Mouse (Mus musculus) stomach, embryonic 15.5 days (tissue): ENCODE data around the gene Calcoco1. TPM values are rescaled to one million over a fixed set of nuclear protein-coding genes. Genes with fewer than 3 reads are reported as not detected.
A peak's percentile ranks its signal among the peaks of the same experiment; 100 is the strongest.
"Not testable (repeated sequence)": the region's sequence is repeated elsewhere in the genome, so short reads cannot be mapped to it uniquely, and the experiment has no call there.

Source experiments
- ATAC-seq: fragments of 200-750 bp; cut with Nextera tagmentation; 2 replicates; pipeline ENCODE4 v1.8.0; 2017; ENCODE audit warnings: low read depth, moderate number of reproducible peaks, moderate TSS enrichment; ENCODE audit not compliant: insufficient read depth, low FRiP score
- H3K27ac ChIP-seq: fragments of 300-500 bp; sonication (generic); 2 replicates; pipeline ENCODE4 v1.5.1; 2015; ENCODE audit warnings: mild to moderate bottlenecking, inconsistent platforms
- H3K27me3 ChIP-seq: fragments of 300-500 bp; sonication (generic); replicated peaks from 2 replicates; pipeline ENCODE4 v1.6.1; 2015; ENCODE audit warnings: inconsistent platforms
- H3K36me3 ChIP-seq: fragments of 300-500 bp; sonication (generic); 2 replicates; pipeline ENCODE4 v1.6.1; 2015; ENCODE audit warnings: inconsistent platforms
- H3K4me1 ChIP-seq: fragments of 300-500 bp; sonication (generic); 2 replicates; pipeline ENCODE4 v1.6.1; 2015; ENCODE audit warnings: inconsistent platforms
- H3K4me2 ChIP-seq: fragments of 300-500 bp; sonication (generic); 2 replicates; pipeline ENCODE4 v1.6.1; 2015; ENCODE audit warnings: mild to moderate bottlenecking, inconsistent platforms
- H3K4me3 ChIP-seq: fragments of 300-500 bp; sonication (generic); replicated peaks from 2 replicates; pipeline ENCODE4 v1.5.1; 2015; ENCODE audit warnings: inconsistent platforms
- H3K9ac ChIP-seq: fragments of 300-500 bp; sonication (generic); 2 replicates; pipeline ENCODE4 v1.6.1; 2015; ENCODE audit warnings: inconsistent platforms
- H3K9me3 ChIP-seq: fragments of 300-500 bp; sonication (generic); 2 replicates; pipeline ENCODE4 v1.6.1; 2016; ENCODE audit warnings: inconsistent platforms
- WGBS: fragments of 180-500 bp; shearing (Covaris S2); methylation state at CpG from one replicate; pipeline ENCODE4 v1.1.7; 2015; 5-methylcytosine and 5-hydroxymethylcytosine counted together
- polyA plus RNA-seq: library from polyadenylated mRNA; unstranded; fragments of >200 nt; fragmentation: Nextera tagmentation; extraction: Ambion mirVana; gene quantifications from 2 replicates; pipeline ENCODE4 v1.2.1, GENCODE M21; 2015

Calcoco1 gene
- polyA plus RNA-seq, 1 experiment from 2014 or later, result 29.9 TPM

DNA sequence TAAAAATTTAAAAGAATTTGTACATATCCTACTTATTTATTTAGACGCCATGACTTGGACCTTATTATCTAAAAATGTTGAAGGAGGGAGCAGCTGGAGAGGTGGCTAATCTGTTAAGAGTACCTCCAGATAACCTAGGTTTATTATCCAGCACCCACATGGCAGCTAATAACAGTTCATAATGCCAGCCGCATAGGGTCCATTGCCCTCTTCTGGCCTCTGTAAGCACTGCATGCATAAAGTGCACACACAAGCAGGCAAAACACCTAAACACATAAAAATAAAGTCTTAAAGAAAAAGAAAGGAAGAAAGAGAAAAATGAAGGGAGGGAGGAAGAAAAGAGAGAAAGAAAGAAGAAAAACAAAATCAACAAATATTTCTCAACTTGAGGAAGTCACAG is 45.6 kb downstream of the Calcoco1 start:
- no peak overlapping the region for H3K27ac ChIP-seq
- no peaks in the 10 kb centered on the region for H3K9me3 ChIP-seq
- no peak for ATAC-seq
- H3K4me3 ChIP-seq, result no peak overlapping the region
- H3K4me1 ChIP-seq, result 0 out of 2 replicates have a peak, but pooled peaks cover 6% of the 10 kb centered on the region
- H3K27me3 ChIP-seq, result no peaks in the 10 kb centered on the region
- no peaks in the 10 kb centered on the region for H3K36me3 ChIP-seq
- 90% methylated on average over 2 of the region's 2 CpGs for WGBS
- H3K9ac ChIP-seq, result no peak overlapping the region
- H3K4me2 ChIP-seq, result no peak overlapping the region

DNA sequence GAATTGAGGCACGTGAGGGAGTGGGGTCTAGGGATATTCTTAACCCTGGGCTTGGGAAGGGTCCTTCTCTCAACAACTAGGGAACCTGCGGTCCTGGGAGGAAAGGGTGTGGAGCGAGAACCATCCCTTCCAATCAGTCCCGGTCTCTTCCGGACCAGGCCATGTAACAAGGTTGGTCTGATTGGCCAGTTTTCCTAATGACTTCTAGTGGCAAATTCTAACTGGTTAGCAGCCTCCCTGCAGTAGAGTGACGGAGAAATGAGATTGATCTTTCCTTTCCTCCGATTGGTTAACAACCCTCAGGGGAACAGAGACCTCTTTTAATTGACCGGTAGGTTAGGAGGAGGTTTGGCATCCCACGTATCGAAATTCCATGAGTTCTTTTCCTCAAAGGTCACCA is 48.4 kb downstream of the Calcoco1 start:
- Histone ChIP-seq H3K27me3 (no peaks in the 10 kb centered on the region), H3K36me3 (no peaks in the 10 kb centered on the region; the same call in 1 of the 2 replicates), H3K4me1 (peaks cover 10% of the 10 kb centered on the region), H3K9me3 (no peaks in the 10 kb centered on the region), H3K9ac (no peak overlapping the region), H3K27ac (peak overlapping the region; percentile 99), H3K4me3 (peak overlapping the region; percentile 29), H3K4me2 (peak overlapping the region; percentile 80)
- ATAC-seq, result peak; percentile 58
- 4% methylated on average over 10 of the region's 10 CpGs for WGBS

DNA sequence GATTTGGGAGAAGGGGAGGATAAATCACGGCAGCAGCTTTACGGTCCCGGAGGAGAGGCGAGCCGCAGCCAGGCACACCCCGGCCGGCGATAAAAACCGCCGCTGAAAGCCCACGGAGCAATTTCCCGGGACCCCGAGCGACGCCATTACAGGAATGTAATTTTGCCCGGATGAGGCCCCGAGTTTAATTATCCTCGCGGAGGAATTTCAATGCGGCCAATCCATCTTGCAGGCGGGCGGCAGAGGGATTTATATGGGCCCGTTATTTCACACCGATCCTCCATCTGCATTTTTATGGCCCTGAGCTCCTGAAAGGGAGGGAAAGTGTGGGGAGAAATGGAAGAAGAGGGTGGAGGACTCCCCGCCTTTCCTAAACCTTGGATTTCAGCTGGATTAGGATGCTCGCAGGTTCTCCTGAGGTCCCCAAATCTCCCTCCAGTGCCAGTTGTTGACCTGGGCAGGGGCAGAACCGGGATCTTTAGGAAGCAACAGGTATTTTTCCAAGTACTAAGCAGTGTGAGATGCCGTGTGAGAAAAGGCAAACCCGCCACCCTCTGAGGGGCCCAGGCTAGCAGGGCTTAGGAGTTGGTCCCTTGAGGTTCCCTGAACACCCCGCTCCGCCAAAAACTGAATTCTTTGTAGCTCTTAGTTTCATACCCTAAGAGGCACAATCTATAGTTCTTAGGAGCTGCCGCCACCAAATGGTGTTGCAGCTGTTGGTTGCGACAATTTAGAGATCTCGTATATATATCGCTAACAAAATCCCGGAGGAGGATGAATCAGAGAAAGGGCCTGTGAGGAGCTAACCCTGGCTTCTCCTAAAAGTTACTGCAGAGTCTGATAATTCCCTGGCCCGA is 49.5 kb downstream of the Calcoco1 start, which contains the start of gene Atp5g2:
Atp5g2 (minus strand) TSS at position 138 of the 857 bp plus-strand sequence.
- H3K9me3 ChIP-seq, result no peaks in the 10 kb centered on the region
- no peaks in the 10 kb centered on the region for H3K27me3 ChIP-seq
- peak within 1 kb of the TSS; percentile 53 for H3K9ac ChIP-seq
- peaks cover 10% of the 10 kb centered on the region for H3K4me1 ChIP-seq
- ATAC-seq, result no peak
- peak within 1 kb of the TSS; percentile 99 for H3K27ac ChIP-seq
- H3K36me3 ChIP-seq, result peaks cover 4% of the 10 kb centered on the region; the same call in 1 of the 2 replicates
- H3K4me2 ChIP-seq, result peak within 1 kb of the TSS; percentile 80
- H3K4me3 ChIP-seq, result peak within 1 kb of the TSS; percentile 53
- 3% methylated on average over 37 of the region's 37 CpGs for WGBS

DNA sequence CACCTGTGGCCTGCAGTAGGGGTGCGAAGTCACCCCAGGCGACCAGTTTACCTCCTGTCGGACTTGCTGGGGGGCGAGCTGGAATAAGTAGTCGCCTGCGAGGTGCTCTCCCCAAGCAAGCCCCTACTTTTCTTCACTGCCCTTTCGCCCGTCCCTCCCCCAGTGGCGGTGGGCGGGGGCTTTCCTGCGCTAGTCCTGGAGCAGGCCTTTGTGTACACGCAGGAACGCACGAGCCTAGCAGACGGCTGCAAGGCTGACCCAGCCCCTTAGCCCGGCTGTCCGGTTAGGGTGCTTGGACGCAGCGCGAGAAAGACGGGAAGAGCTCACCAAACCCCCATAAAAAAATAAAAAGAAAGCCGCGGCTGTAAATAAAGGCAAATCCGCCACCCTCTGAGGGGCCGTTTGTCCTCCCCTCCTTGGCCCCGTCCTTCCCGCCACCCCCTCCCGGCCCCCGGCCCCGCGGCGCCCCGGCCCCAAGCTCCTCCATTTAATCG is 50.2 kb downstream of the Calcoco1 start:
- Histone ChIP-seq H3K9ac (peak overlapping the region; percentile 53), H3K4me2 (peak overlapping the region; percentile 80), H3K27me3 (no peaks in the 10 kb centered on the region), H3K36me3 (peaks cover 5% of the 10 kb centered on the region), H3K9me3 (no peaks in the 10 kb centered on the region), H3K27ac (peak overlapping the region; percentile 99), H3K4me3 (peak overlapping the region; percentile 53), H3K4me1 (peaks cover 10% of the 10 kb centered on the region)
- ATAC-seq, result peak; percentile 59
- WGBS, result under 1% methylated on average over 33 of the region's 34 CpGs

DNA sequence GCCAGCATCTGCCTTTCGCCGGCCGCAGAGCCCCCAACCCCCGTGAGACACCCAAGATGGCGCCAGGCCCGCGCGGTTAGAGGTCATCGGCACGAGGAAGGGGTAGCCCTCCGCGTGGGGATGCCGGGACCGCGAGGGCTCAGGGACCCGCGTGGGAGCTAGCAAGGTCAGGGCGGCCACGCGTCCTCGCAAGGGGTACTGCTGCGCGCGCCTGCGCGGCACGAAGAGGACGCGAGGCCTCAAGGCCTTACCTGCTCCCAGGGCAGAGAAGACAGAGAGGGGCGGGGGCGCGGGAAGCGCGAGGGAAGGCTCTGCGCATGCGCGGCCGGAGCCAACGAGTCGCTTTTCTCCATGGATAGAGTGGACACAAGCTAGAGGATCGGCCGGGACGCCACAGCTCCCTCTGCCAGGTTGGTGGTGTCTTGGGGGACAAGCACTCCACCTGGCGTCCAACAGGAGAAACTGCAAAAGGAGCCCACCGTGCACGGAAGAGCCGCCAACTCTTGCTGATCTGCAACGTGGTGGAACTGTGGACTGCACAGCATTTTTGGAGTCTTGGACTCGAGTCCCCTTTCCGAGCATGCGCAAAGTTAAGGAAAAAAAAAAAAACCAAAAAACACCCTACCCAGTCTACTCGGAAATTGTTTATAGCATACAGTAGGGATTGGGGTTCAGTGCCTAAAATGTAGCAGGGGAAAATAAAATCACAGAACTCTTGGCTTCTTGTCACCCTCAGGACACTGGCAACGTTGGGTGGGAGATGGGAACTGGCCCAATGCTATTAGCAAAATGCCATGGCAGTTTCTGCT is 51.0 kb downstream of the Calcoco1 start:
- ATAC-seq, result peak; percentile 91
- Histone ChIP-seq H3K27me3 (no peaks in the 10 kb centered on the region), H3K4me1 (peaks cover 10% of the 10 kb centered on the region), H3K4me2 (peak overlapping the region; percentile 80), H3K9me3 (no peaks in the 10 kb centered on the region), H3K9ac (peak overlapping the region; percentile 93), H3K4me3 (peak overlapping the region; percentile 77), H3K36me3 (peaks cover 10% of the 10 kb centered on the region), H3K27ac (peak overlapping the region; percentile 99)
- under 1% methylated on average over 53 of the region's 53 CpGs for WGBS

DNA sequence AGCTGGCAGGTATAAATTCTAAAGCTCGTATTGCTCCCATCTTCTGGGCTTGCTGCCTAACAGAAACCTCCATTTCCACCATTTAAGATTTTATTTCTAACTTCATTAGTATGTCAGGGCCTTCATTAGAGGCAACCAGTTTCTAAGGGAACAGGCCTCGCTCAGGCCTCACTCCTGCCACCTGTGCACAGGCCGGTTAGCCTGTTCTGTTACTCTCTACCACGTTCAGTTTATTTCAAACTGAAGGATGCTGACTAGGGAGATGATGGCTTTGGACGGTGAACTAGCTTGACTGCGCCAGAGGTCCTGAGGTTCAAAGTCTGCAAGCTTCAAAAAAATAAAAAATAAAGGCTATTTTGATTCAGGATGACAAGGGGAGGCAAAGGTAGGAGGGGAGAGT is 51.7 kb downstream of the Calcoco1 start:
- H3K9ac ChIP-seq, result peak overlapping the region; percentile 93
- no peak for ATAC-seq
- H3K4me2 ChIP-seq, result peak overlapping the region; percentile 63
- H3K27me3 ChIP-seq, result no peaks in the 10 kb centered on the region
- peak overlapping the region; percentile 91 for H3K27ac ChIP-seq
- no peaks in the 10 kb centered on the region for H3K9me3 ChIP-seq
- H3K4me3 ChIP-seq, result peak overlapping the region; percentile 77
- WGBS, result 8% methylated on average over 6 of the region's 6 CpGs
- peaks cover 10% of the 10 kb centered on the region for H3K4me1 ChIP-seq
- peaks cover 12% of the 10 kb centered on the region for H3K36me3 ChIP-seq

DNA sequence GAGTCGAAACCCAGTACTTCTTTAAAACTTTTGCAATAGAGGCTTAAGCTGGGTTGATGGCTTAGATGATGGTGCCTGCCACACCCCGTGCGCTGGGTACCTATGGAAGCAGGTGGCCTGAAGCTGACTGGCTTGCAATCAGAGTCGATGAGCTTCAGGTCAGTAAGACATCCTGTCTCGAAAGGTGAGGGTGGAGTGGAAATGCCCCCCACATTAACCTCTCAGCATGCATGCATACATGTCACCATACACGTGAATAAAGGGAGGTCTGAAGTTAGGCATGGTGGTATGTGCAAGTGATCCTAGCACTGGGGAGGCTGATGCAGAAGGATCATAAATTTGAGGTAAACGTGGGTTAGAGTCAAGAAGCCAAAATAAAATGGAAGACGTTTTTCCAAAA is 52.4 kb downstream of the Calcoco1 start:
- Histone ChIP-seq H3K27me3 (no peaks in the 10 kb centered on the region), H3K27ac (no peak overlapping the region), H3K4me3 (no peak overlapping the region), H3K36me3 (peaks cover 18% of the 10 kb centered on the region), H3K4me2 (peak overlapping the region; percentile 63), H3K4me1 (peaks cover 10% of the 10 kb centered on the region), H3K9ac (no peak overlapping the region), H3K9me3 (no peaks in the 10 kb centered on the region)
- ATAC-seq, result no peak
- 82% methylated on average over 8 of the region's 8 CpGs for WGBS

DNA sequence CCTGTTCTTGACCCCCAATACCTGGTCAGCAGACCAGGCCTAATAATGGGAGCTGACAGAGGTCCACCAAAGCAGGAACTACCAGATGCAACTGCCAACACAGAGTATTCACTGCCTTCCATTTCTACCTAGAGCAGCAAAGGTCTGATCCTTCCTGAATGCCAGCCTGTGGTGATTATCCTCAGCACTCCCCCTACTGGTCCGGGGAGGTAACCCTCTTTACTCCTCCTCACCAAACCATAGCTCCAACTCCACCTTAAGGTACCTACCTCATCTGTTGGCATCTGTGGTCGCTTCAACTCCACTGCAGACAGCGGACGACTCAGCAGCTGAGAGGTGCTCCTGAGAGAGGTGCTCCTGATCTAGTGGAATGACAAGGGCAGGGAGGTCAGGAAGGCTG is 56.5 kb downstream of the Calcoco1 start:
- H3K27ac ChIP-seq, result no peak overlapping the region
- no peaks in the 10 kb centered on the region for H3K9me3 ChIP-seq
- no peak overlapping the region for H3K9ac ChIP-seq
- WGBS, result 47% methylated on average over 4 of the region's 4 CpGs
- H3K4me3 ChIP-seq, result no peak overlapping the region
- peaks cover 4% of the 10 kb centered on the region for H3K4me1 ChIP-seq
- ATAC-seq, result peak; percentile 54; the same call in 1 of the 2 replicates
- H3K4me2 ChIP-seq, result no peak overlapping the region
- H3K36me3 ChIP-seq, result peaks cover 33% of the 10 kb centered on the region
- H3K27me3 ChIP-seq, result no peaks in the 10 kb centered on the region

DNA sequence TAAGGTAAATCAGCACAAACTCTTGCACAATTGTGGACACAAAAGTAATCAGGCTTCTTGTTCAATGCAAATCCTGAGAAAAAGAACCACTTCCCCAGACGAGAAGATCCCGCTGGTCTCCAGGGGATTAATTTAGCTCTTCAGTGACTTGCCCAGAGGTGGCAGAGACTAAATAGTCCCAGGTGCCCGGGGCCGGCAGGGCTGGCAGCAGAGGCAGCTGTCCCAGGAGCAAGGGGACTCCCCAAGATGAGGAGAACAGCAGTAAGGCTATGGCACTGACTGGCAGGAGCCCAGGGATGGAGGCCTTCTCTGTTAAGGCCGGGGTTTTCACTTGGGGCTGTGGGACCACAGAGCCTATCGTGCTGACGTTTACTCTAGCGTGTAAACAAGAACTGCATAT is 58.2 kb downstream of the Calcoco1 start:
- Histone ChIP-seq H3K4me1 (no peaks in the 10 kb centered on the region), H3K4me2 (no peak overlapping the region), H3K27me3 (no peaks in the 10 kb centered on the region), H3K27ac (no peak overlapping the region), H3K9me3 (no peaks in the 10 kb centered on the region), H3K4me3 (no peak overlapping the region), H3K9ac (no peak overlapping the region), H3K36me3 (peaks cover 33% of the 10 kb centered on the region)
- no peak for ATAC-seq
- 84% methylated on average over 8 of the region's 8 CpGs for WGBS

DNA sequence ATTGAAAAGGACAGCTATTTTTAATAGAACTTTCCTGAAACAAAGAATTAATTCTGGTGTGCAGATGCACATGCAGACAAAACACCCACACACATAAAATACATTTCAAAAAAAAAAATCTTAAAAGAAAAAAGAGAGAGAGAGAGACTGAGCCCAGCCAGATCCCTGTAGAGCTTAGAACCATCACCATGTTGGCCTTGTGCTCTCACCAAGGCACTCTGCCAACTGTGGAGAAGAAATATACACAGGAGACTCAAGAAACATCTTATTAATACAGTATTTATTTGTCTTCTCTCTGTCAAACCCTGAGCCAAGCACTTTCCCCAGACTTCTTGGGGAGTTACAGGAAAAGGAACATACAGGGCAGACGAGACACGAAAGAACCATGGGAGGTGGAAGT is 59.4 kb downstream of the Calcoco1 start:
- WGBS, result no CpG with 5 or more reads among the region's 2 CpGs
- H3K9ac ChIP-seq, H3K9me3 ChIP-seq, ATAC-seq, H3K4me2 ChIP-seq, H3K27ac ChIP-seq, H3K4me1 ChIP-seq, H3K27me3 ChIP-seq, H3K4me3 ChIP-seq: not testable (repeated sequence)
- peaks cover 29% of the 10 kb centered on the region for H3K36me3 ChIP-seq

DNA sequence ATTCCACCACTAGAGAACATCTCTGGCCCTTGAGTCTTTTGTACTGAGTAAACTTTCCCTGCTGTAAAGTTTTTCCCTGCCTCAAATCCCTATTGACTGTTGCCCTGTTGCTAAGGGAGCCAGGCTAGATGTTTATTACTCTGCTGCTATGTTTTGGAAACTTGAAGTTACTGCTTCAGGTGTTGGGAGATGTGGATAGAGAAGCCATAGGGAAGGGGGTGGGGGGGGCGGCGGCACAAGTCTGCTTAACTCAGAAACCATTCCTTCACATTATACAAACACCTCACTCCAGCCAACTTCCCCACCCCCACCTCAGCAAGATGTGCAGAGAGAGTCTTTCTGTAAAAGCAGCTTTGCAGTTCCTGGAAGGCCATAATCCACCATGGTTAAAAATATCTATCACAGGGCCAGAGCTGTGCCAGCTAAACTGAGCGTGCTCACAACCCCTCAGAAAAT is 64.0 kb downstream of the Calcoco1 start:
- Histone ChIP-seq H3K4me3 (no peak overlapping the region), H3K27me3 (no peaks in the 10 kb centered on the region), H3K4me2 (no peak overlapping the region), H3K27ac (peak overlapping the region; percentile 96), H3K36me3 (peaks cover 6% of the 10 kb centered on the region; the same call in 1 of the 2 replicates), H3K4me1 (peaks cover 20% of the 10 kb centered on the region), H3K9ac (no peak overlapping the region), H3K9me3 (no peaks in the 10 kb centered on the region)
- WGBS, result 34% methylated on average over 3 of the region's 3 CpGs
- ATAC-seq, result no peak
